Mouse (Mus musculus): ENCODE results near the gene Klra7.
"Not testable (repeated sequence)": the region's sequence is repeated elsewhere in the genome, so short reads cannot be mapped to it uniquely, and the experiment has no call there.

The Klra7 gene

DNA sequence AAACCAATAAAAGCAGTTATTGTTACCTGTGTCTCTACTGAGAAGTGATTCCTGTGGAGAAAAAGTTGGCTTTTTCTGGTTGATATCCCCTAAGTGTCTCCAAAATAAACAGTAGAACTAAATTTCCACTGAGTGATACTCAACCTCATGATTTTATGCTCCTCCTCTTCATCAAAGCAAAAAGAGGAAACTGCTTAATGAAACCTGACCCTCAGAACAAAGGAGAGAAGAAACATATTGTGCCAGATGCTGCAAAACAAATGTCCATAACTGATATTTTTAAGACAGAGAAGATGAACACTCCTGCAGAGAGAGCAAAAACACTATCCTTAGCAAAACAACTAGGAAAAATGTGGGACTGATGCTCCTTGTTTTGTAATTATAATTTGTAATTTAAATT is at the start of gene Klra7:
Klra7 (minus strand) TSS at position 101 of the 400 bp plus-strand sequence.
- DNase-seq (ENCODE audit: low read depth, low spot score), result no peak

DNA sequence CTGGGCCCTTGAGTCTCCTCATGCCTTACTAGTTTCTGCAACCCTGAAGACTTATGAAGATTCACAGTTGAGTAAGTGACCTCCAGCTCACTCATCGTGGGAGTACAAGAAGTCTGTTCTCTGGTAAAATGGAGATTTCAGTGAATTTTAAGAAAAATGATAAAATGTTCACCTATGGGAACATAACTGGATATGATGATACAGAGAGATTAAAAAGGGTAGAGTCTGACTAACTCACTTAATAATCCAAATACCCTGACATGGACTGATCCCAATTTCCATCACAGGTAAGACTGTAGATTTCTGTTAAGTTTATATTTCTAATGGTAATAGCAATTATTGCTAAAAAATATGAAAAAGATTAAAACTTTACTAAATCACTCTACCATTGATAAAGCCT is 48.7 kb upstream of the Klra7 start, which contains the start of gene Klra10:
Klra10 (minus strand) TSS at position 101 of the 400 bp plus-strand sequence.
- not testable (repeated sequence) for DNase-seq (ENCODE audit: low read depth, low spot score)

DNA sequence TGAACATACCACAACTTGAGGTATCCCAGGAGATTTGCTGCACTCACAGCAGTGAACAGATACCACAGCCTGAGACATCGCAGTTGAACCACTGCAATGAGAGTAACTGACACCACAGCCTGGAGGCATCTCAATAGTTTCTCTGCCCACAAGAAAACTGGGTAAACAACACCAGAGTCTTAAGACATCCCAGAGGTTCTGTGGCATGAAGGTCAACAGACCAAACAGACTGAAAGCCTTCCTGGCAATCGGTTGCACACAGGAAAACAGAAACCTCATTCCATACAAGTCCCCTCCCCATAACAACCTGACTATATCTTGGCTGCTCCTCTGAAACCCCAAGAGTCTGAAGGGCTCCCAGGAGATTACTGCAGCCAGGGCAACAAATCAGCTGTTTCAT is 22.2 kb upstream of the Klra7 start:
- DNase-seq (ENCODE audit: low read depth, low spot score), result no peak

DNA sequence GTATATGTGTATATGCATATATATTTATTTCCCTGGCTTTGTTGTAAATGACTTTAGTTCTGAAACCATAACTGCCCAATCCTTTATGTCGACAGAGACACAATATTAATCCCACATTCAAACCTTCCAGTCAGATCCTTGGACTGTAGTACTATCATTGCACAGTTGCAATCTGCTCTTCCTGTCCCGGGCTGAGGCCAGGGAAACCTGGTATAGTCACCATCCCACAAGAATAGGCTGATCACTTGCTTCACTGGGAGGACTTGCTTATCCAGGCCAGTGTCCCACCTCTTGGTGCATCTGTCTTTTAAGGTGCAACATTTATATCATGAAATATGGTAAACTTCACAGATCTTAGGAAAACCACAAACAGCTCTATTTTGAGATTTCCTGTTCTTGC is 4.4 kb upstream of the Klra7 start:
- no peak for DNase-seq (ENCODE audit: low read depth, low spot score)

DNA sequence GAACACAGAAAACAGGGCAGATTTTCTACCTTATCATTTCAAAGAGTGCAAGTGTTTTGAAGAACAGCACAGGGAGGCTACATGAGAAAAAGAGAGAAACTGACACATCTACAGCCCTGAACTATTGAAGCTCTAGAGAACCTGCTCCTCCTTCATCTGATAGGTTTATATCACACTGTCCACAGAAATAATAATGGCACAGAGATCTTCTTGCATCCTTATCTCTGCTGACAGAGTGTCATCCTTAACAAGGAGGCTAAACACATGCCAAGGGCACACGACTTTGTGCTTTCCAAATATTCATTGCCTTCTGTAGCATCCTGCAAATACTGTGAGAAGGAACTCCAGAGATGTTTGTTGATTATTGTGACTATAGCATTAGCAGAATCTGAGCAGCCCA is 3.5 kb upstream of the Klra7 start:
- DNase-seq (ENCODE audit: low read depth, low spot score), result no peak

DNA sequence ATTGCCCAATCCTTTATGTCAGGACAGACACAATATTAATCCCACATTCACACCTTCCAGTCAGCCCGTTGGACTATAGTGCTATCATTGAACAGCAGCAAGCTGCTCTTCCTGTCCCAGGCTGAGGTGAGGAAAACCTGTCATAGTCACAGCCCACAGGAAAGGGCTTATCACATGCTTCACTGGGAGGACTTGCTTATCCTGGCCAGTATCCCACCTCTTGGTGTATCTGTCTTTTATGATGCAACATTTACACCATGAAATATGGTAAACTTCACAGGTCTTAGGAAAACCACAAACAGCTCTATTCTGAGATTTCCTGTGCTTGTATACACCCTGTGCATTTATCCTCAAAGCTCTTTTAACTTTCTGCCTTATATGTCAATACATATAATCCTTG is 35.7 kb downstream of the Klra7 start:
- DNase-seq (ENCODE audit: low read depth, low spot score), result not testable (repeated sequence)

DNA sequence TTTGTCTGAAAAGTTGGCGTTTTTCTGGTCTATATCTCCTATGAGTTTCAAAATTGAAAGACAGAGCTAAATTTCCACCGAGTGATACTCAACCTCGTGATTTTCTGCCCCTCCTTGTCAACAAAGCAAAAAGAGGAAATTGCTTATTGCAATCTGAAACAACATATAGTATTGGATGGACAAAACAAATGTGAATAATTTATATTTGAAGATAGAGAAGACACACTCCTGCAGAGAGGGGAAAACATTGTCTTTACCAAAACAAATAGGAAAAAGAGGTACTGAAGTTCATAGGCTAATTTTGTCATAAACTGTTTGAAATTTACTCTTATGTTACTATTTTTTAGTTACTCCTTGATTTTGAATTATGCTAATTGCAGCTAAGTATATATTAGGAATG is 40.1 kb downstream of the Klra7 start, which contains the start of gene Klra9:
Klra9 (minus strand) TSS at position 101 of the 400 bp plus-strand sequence.
- not testable (repeated sequence) for DNase-seq (ENCODE audit: low read depth, low spot score)
